Mouse (Mus musculus) kidney, adult 18-20 months (tissue): ENCODE data around the gene Tiam2.

ENCODE experiments used
- DNase-seq: peaks from one replicate; pipeline ENCODE4 v3.0.0; 2021

Gene Tiam2

DNA sequence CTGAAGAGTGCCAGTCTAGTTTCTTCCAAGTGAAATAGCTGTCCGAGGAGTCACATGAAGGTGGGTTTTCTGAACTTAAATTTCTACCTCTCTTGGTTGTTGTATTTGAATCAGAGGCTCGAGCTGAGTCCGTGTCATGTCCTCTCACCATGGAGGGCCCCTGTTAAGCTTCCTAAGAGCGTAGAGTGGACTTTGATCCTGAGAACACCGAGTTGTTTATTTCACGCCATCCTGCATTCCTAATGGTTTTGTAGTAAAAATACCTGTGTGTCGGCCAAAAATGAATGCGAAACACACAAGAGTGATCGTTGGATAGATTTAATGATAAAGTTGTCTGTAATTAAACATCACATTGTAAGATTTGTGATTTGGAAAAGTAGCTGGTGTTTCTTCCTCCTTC is 128.5 kb downstream of the Tiam2 start:
- DNase-seq = peak; percentile 19

DNA sequence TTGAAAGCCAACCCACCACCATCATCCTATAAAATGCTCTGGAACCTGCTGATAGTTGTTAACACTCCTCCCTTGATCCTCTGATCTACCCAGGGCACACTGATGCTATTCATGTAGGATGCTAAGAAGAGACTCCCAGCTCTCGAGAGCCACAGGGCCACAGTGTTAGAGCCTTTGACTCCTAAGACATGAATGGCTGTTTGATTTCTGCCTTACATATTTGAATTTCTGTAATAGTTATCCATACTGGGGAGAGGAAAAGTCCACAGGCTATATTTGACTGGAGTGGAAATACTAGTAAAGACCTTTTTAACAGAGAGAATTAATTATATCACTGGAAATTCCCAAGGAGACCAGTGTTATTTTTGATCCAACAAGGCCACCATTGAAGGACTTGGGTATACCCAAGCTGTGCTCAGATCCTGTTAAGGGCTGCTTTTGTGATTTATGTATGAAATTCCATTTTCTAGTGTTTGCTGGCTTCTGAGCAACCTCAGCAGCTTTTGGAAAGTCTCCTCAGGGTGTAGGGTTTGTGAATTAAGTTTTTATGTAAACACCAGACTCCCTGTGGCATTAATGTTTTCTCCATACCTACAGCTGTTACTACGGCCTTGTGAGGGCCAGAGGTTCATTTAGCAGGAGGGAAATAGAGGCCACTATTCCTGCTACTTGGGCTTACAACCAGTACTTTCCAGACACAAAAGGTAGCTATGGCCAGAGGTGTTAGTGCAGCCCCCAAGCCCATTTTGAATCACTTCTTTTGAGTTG is 131.7 kb downstream of the Tiam2 start:
- no peak for DNase-seq

DNA sequence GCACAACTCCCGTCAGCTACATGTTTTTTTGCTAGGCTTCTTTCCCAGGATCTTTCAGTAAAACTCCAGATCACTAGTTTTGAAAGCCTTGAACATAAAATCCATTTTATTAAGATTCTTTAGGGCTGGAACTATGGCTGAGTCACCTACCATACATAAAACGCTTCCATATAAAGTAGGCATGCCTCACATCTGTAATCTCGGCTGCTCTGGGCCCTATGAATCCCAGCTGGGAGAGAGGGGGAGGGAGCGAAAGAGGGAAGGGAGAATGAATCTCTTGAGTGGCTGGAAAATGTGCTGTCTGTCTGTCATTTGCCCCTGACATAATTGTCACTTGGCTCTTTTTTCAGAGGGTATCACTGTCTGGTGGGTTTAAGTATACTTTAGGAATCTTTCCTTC is 139.5 kb downstream of the Tiam2 start:
- DNase-seq = no peak

DNA sequence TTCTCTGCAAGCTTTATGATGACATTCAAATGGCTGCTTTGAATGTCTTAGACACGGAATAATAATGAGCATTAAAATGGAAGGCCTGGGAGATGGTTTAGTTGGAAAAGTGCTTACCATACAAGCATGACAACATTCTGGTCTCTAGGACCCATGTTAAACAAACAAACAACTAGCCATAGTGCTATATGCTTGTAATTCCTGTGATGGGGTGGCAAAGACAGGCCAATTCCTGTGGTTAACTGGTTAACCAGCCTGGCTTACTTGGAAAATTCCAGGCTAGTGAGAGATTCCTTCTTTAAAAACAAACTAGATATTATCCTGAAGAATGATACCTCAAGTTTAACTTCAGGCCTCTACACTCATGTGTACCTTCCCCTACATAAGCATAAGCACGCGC is 140.3 kb downstream of the Tiam2 start:
- no peak for DNase-seq

DNA sequence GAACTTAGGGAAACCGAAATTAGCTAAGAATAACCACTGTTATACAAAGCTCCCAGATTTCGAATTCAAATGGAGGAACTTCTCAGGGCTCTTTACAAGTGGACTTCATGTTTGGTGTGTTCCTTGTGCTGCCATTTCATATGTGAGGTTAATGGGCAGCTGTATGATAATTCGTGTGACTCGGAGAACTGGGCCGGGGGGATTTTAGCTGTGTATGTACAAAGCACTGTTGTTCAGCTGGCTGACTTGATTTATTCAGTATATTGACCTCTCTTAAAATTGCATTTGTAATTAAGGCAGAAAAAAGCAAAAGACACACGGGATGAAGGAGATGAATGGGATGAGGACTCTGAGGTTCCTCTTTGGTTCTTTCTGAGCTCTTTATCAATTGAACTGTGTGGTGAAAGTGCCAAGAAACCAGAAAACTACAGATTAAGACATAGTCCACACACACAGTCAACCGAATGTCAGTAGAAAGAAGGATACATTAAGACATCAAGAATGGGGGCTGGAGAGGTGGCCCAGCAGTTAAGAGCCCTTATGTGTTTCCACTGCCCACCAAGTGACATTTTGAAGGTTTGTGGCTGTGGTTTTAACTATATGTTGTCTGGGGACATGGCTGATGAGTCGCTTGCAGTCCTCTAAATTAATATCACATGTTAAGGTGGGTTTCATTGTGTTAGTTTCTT is 141.4 kb downstream of the Tiam2 start:
- no peak for DNase-seq

DNA sequence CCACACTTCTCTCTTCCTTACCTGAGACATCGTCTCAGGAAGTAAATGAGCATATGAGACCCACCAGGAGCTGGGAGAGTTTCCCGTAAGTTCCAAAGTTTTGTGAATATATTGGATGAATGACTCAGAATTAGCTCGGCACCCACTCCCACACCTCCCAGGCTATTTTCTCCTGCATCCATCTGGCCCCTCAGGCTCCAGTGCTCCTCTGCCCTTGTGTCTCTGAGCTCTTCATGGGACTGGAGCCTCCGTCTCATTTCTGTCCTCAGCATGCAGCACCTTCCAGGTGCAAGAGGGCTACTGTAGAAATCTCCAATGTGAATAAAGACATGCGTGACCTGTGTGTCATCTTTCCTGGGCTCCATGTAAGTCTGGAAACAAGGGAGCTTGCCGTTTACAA is 145.6 kb downstream of the Tiam2 start:
- DNase-seq = no peak

DNA sequence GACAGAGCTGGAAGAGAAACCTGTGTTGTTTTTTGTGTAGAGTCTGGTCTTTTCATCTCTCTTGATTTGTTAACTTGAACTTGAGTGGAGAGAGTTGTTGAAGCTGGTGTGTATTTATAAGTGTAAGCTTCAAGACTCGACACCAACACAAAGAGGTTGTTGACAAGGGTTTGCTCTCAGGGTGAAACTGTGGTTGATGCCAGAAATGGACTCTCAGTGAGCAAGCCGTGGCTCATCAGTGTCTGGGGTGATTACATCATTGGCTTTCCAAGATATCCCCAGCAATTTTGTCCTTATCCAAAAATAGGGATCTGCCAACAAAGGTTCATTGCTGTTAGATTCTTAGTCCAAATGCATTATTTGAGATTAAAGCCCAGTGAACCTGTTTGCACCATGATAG is 150.2 kb downstream of the Tiam2 start:
- no peak for DNase-seq

DNA sequence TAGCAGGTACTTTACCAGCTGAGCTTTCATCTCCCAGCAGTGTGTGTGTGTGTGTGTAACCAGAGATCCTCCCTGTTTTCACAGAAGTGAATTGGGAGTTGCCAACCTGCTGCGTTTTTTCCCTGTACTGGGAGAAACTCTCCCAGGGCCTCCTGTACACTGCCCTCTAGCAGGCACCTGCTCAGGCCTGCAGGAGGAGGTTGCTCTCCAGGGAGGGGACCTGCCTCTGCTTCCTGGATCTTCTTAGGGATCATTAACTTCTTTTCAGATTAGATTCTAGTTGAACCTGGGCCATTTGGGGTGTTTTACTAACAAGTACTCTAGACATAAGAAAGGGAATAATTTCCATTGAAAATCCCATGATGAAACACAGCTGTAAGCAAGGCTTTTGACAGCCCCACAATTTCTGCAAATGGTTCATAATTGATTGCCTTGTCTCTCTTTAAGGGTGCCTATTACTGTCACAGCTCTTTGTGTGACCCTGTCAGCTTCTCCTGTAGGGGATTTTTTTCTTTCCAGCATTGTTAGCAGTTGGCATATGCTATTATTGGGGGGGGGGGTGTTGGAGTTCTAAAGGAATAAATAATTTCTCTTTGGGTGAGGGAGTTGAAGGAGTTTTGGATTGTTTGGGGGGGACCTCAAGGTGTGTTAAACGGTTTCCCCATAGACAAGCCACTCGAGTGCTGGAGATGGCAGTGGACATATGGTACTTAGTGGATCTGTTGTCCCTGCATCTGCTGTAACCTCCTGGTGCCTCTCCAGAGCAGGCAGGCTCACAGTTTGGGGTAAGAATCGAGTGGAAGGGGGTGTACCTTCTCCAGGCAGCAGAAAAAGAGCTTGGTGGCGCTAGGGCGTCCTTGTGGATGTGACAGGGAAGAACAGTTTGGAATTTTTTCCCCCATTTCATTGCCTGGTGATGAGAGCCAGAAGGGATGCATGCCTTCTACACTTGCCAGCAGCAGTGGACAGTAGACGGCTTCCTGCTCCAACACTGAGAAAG is 155.5 kb downstream of the Tiam2 start:
- DNase-seq = no peak

DNA sequence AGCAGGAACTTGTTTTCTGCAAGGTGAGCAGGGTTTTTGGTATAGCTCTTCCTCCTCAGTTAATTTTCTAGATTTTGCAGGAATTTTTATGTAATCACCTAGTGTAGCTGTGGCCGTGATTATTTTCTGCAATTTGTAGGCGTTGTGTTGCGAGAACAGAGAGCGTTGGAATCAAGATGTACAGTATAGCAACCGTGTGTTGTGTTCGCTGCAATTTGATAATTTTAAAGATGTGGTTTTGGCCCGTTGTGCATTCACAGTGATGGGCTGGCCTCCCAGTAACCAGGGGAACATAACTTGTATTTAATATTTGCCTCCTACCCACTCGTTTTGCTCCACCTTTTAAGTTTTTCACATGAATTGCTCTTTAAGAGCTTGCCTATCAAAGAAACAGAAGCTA is 156.7 kb downstream of the Tiam2 start:
- no peak for DNase-seq

DNA sequence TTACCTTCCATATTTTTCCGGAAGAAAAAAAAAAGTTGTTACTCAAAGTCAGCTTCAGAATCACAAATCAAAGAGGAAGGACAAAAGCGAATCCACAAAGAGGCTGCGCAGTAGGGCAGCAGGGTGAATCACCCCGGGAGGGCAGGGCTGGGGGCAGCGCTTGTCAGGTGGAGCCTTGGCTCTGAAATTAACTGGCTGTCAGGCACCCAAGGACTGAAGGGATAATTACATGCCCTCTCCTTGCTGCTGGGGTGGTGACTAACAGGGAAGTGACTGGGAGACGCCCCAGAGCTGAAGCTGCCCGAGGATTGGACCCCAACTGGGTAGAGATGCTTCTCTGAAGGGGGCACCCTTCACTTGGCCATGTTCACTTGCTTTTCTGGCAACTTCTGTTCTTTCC is 159.5 kb downstream of the Tiam2 start:
- DNase-seq = no peak

DNA sequence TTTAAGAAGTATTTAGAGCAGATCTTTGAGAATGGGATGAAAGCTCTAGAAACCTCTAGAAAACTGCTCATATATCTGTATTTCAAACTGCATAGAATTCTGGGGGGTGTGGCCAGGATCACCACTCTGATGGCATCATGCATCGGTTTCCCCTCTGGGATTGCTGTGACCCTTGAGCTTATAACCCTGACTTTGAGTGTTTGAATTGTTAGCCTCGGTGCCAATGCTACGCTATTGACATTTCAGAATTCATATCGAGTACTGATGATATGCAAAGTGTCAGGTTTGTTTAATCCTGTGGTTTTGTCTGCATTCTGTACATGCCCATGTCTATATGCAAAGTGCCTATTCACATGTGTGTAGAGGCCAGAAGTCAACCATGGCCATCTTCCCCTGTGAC is 160.8 kb downstream of the Tiam2 start:
- DNase-seq = no peak

DNA sequence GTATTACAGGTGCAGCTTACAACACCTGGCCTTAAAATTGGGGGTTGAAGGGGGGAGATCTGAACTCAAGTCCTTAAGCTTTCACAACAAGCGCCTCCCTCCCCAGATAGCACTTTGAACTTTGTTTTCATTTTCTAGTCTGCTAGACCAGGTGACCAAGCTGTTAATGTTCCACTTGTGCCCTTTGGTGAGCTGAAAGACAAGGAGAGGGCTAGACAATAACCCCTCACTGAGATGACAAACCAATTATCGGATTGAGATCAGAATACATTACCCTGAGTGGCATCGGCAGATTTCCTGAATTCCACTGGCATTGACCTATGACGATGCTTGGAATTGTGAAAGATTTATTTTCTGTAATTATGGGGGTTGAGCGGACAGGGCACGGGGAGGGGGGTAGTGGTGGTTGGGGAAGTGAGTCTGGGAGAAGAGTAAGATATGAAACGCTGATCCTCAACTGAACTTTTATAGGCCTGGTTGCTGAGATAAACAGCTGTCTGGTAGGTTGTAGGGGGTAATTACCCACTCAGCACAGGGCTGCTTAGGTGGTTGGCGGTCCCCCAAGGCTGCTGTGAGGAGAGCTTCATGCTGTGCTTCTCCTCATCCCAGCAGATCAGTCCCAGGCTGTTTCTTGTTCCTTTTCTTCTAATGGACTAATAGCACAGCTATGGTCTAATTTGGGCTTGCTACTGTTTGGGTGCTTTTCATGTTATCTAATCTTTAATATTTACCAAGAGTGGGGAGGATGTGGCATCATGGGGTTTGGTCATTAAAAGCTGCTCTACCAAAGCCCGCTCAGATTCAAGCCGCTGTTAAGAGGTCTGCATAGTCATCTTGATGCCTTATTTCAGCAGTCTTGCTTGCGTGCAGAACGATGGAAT is 161.6 kb downstream of the Tiam2 start:
- no peak for DNase-seq

DNA sequence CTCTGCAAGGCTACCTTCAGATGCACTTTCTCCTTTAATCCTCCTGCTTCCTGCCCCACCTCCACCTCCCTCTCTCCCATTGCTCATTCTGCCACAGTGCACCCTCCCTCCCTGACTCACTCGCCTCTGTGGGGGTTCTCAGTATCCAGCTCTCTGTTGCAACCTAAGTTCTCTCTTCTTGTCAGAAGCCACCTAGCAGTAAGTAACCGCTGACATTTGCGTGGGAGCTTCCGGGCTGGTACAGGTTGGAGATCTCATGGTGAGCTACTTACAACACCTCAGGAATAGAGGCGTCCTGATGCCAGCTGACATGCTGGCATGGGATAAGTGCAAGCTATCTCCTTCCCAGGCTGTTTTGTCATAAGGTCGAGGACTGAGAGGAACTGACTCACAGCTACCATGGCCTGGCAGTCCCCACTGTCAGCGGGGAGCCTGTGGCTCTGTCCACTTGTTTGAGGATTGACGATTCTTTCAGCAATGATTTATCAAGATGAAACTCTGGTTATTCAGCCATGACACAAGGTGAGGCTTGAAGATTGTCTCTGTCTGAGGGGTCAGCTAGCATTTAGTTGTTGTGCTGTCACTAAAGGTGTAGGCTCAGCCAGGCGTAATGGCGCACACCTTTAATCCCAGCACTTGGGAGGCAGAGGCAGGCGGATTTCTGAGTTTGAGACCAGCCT is 164.0 kb downstream of the Tiam2 start:
- peak; percentile 6 for DNase-seq

DNA sequence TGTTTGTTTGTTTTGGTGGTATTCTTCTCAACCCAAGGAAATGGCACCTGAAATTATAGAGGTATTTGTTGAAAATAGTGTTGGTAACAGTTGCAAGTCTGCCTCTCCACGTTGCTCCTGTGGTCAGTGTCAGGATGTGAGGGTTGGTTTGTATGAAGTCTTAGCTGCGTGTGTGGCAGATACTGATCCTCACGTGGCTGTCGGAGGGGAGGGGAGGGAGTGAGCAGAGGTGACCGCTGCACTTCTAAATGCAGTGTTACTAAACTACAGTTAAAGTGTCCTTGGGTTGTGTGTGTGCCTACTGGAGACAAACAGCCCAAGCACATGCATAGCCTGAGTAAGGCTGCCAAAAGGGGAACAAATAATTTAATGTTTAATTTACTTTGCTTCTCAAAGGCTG is 164.7 kb downstream of the Tiam2 start:
- no peak for DNase-seq

DNA sequence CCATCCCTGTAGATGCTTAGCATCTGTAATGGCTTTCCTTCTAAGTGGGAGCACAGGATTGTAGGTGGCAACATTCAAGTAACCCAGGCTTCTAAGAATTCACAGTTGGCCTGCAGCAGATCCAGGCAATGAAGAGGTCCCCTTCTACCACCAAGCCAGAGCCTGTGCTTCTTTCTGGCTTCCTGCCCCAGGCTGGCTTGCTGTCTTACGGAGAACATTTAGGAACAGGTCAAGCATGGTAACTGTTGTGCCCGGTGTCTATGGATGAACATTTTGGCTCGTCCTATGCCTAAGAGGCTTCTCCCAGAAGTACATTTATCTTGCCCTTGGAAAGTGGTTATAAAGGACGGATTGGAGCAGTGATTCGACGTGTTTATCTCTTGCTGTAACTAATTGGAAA is 165.3 kb downstream of the Tiam2 start:
- no peak for DNase-seq

DNA sequence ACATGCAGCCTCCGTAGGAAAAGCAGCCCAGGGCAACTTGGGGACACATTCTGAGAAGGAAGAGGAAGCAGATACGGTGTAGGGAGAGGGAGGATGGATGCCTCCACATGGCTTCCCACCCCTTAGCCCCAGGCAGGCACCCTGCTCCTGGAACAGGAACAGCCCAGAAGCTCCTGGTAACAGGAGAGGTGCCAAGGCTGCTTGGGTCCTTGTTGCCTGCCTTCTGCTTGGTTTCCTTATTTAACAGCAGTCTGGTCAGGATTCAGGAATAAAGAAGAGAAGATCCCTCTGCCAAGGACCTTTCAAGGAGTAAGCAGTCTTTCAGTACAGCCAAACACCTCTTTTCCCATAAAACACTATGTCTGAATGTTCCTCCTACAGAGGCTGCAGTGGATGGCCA is 169.2 kb downstream of the Tiam2 start:
- DNase-seq = peak; percentile 29

DNA sequence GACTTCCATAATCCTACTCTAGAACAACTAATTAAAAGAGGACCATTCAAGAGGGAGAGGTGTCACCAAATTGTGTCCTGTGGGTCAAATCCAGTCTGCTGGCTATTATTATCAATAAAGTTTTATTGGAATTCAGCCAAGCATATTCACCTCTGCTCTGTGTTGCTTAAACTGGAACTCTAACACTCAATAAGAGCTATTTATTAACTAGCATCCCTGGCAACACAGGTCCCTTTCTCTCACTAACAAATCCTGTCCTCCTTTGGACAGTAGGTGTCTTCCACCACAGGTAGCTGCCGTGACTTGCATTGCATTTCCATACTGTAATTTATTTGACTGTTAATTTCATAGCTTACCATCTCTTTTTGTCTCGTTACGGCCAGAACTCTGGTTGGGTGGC is 169.7 kb downstream of the Tiam2 start:
- no peak for DNase-seq

DNA sequence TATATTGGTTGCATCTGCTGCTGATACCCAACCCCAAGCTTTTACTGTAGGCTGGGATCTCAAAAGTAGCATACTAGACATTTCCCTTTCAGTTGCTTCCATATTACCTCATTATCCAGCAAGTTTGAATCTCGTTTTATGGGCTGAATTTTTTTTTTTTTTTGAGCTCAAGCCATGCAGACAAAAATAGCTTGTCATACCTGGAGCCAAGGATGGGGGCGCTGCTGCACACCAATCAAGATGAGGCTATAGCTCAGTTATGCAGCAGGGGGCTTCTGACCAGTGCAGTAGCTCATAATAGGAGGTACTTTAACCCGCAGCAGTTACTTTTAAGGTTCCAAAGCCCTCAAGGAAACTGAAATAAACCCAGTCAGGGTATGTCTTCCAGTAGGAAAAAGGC is 171.7 kb downstream of the Tiam2 start:
- DNase-seq = peak; percentile 19

DNA sequence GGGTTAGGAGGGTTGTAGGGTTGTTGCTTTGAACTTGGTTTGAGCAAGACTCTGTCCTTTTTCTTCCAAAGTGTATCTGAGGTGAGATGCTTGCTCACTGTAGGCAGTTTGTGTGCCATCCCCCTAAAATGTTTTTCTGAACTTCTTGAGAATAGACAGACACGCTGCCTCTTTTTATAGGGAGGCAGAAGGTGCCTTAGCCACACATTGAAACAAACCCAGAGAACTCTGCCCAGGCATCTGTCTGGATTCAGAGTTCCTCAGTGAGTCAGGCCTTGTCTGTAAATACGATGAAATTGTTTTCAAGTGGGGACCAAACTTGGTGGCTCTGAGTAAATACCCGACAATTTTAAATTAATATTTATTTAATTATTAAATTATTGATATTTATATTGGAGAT is 172.2 kb downstream of the Tiam2 start:
- no peak for DNase-seq

DNA sequence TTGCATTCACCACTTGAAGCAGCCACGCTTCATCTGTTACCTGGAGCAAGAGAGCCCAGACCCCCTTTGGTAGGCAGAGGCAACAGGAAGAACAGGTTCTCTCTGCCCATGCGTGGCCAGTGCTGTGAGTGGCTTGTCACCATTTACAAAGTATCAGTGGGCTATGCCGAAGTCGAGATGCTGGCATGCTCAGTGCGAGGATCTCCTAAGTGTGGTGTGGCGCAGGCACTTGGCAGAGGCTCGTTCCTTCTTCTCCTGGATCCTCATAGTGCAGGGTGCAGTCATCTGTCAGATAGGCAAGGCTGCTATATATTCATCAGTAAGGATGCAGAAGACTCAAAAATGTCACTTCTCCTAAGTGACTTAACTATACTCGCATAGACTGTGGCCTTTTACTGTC is 173.1 kb downstream of the Tiam2 start:
- DNase-seq = no peak

DNA sequence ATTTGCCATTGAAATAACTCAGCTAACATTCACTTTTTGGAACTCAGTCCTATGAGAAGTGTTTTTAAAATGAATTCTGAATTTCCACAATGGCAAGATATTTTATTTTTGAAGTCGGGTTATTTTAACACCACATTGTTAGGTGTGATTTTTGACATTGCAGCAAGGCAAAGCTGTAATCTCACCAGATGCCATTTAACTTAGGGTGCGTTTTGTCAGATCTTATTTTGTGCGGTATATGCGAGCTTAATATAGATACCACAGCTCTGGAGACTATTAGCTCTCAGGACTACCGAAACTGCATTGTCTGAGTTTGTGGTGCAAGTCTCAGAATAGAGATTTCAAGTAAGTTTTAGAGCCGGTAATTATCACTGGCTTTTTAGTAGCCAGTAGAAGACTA is 173.7 kb downstream of the Tiam2 start:
- no peak for DNase-seq

DNA sequence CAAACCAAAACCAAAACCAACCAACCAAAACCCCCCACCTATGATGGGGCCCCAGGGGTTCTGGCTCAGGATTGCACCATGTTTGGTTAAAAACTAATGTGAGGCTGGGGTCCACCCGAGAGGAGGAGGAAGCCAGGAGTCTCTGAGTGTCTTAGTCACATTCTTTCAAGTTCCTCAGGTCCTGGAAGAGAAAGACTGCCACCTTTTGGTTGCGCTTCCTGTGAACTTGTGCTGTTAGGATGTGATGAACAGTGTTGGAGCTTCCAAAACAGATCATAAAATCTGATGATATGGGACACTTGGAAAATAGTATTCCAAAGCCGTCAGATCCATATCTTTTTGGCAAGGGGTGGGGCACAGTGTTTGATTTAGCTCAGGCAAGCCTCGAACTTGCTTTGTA is 174.6 kb downstream of the Tiam2 start:
- no peak for DNase-seq
